Mouse (Mus musculus) megakaryocyte-erythroid progenitor cell, adult 5-6 weeks (primary cell): ENCODE measurements around the gene Gm7030. TPM values are rescaled to one million over a fixed set of nuclear protein-coding genes. Genes with fewer than 3 reads are reported as not detected.
A peak's percentile ranks its signal among the peaks of the same experiment; 100 is the strongest.
"Not testable (repeated sequence)": the region's sequence is repeated elsewhere in the genome, so short reads cannot be mapped to it uniquely, and the experiment has no call there.

ENCODE experiments used
- ATAC-seq: replicated peaks from 2 replicates; pipeline ENCODE4 v1.8.0; 2016; ENCODE audit warnings: mild to moderate bottlenecking, inconsistent platforms; ENCODE audit not compliant: severe bottlenecking, poor library complexity, low FRiP score, low TSS enrichment
- total RNA-seq, 2 experiments: library from RNA; stranded (forward) in 1 of 2; stranded (reverse) in 1 of 2; fragments of 200-1000, 215-1000 nt in 1 of 2; fragments of >200 nt in 1 of 2; fragmentation: Nextera tagmentation in 1 of 2; gene quantifications; 2 replicates each; pipeline ENCODE4 v1.2.3; 2014 to 2017

The Gm7030 gene
- total RNA-seq (2014; fragmentation: Nextera tagmentation): not detected in 2 replicates
- not detected in 2 replicates for total RNA-seq (2017)

- not testable (repeated sequence) for ATAC-seq
These were observed at the start of gene Gm7030 for GRCm38 (mm10) chr17:36128968-36129817. TSS of gene Gm7030 (minus strand) at chr17:36129425.

- ATAC-seq: 0 out of 2 replicates have a peak, but pooled peaks have one; percentile 44
These were observed 49.7 kb upstream of the Gm7030 start for GRCm38 (mm10) chr17:36178938-36179337.

DNA sequence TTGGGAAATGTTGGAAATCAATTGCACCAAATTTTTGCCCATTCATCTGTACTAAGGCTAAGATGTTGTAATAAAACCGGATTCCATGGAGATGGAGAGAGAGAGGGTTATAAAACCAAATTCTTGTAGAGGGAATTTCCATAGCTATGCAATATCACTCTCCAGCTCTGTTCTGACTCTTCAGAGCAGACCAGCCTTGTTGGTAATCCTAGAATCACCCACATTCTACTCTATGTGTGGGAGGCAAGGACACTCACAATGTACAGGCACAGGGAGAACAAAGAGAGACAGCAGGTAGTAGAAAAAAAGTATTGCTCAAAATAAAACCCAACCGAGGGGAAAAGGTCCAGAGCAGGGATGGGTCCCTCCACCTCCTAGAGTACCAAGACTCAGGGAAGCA is 46.9 kb upstream of the Gm7030 start:
- ATAC-seq: not testable (repeated sequence)

DNA sequence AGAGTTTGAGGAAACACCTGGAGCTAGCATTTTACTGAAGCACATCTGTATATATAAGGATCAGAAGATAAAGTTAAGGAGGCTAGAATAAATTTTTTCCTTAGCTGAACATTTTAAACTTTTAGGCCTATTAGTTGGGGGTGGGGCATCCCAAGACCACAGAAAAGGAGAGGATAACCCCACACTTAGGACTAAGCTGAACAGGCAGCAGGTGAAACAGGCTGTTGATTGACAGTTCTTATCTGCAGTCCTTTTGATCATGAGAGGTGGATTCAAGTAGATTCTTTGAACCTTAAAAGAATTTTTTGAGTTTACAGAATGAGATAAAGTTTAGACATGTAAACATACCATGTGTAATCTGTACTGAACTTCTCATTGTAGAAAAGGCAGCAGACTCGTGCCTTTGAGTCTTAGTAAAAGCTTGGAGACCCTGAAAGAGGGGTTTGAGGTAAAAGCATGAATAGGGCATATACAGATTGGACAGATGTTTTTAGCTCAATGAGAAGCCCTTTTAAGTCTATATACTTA is 41.1 kb upstream of the Gm7030 start:
- ATAC-seq: no peak

DNA sequence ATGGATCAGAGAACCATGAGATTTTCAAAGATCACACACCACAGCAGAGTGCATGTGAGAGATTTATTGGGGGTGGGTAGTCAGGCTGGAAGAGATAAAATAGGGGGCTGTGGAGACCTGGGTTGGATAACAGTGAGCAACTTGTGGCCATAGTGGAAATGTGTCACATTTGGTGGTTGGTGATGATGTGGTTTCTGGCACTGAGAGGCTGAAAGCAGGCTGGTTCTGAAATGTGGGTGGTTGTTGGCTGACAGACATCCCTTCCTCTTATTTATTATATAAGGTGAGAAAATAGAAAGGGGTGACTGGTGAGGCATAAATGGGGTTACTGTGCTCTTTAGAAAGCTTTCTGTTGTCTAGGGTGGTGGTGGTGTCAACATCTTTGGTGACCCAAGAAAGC is 40.5 kb upstream of the Gm7030 start:
- ATAC-seq: no peak

GRCm38 (mm10) chr17:36169094-36169493 is 39.9 kb upstream of the Gm7030 start:
- ATAC-seq: not testable (repeated sequence)

- ATAC-seq: no peak
These were observed 38.9 kb upstream of the Gm7030 start, which contains the start of gene Gm8909 for GRCm38 (mm10) chr17:36168039-36168652. TSS of gene Gm8909 (minus strand) at chr17:36168537.

DNA sequence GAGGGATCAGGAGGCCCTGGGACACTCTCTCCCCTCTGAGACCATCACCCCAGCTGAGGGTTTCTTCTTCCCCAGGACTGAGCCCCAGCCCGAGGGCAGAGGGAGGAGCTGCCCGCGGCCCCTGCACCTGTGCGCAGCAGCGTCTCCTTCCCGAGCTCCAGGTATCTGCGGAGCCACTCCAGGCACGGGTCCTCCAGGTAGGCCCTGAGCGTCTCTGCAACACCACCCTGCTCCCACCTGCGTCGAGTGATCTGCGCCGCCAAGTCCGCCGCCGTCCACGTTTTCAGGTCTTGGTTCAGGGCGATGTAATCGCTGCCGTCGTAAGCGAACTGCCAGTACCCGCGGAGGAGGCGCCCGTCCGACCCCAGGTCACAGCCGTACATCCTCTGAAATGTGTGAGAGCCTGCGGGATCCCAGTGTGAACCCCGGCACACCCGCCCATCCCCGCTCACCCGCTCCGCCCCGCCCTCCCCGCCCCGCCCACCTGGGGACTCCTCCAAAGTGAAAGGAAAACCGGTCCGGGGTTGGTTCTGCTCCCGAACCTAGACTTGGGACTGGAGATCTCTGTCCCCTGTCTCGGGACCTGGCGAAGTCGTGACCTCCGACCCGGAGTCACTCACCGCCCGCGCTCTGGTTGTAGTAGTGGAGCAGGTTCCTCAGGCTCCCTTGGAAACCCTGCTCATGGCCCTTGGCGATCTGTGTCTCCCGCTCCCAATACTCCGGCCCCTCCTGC is 38.2 kb upstream of the Gm7030 start:
- ATAC-seq: peak; percentile 62; the same call in 1 of the 2 replicates

- ATAC-seq: not testable (repeated sequence)
These were observed 37.7 kb upstream of the Gm7030 start for GRCm38 (mm10) chr17:36166901-36167300.

DNA sequence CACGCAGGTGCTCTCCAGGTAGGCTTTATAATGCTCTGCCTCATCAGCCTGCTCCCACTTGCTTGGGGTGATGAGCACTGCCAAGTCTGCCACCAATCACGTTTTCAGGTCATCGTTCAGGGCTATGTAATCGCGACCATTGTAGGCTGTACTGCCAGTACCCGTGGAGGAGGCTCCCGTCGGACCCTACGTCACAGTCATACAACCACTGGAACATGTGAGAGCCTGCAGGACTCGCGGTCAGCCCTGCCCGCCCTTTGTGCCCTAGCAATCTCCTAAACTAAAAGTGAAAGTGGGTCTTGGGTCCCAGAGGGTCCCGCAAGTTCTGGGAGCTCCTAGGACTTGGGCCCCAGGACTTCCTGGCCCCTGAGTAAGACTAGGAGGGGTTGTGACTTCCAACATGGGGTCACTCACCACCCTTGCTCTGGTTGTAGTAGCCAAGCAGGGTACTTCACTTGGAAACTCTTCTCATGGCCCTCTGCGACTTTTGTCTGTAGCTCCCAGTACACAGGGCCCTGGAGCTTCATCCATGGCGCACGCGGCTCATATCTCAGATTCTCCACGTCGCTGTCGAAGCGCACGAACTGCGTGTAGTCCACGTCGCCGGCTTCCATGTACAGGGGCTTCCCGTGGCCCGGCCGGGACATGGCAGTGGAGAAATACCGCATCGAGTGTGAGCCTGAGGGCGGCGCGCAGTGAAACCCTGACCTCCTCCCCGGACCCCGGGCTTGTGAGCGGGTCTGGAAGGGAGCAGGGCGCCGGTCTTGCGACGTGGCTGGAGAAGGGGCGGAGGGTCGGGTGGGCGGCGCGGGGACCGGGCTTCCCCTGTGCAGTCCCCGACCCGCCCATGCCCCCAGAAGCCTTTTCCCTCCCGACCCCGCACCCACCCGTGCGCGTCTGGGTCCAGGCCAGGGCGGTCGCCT is 32.2 kb upstream of the Gm7030 start:
- peak; percentile 49; the same call in 1 of the 2 replicates for ATAC-seq

DNA sequence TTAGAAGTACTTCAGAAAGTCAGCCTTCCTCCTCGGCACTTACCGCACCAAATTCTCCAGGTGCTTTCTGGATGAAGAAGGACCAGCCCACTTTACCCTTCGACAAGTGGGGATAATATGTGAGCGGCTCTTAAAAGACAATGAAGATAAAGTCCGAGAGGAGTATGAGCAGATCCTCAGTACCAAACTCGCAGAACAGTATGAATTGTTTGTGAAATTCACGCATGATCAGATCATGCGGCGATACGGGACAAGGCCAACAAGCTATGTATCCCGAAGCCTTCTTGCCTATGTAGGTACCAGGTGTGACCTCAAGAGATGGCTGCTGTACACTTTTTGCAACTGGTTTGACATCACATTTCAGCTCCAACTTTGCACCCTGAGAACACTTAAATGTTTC is 29.0 kb upstream of the Gm7030 start:
- ATAC-seq: not testable (repeated sequence)

GRCm38 (mm10) chr17:36157782-36158181 is 28.6 kb upstream of the Gm7030 start:
- not testable (repeated sequence) for ATAC-seq

DNA sequence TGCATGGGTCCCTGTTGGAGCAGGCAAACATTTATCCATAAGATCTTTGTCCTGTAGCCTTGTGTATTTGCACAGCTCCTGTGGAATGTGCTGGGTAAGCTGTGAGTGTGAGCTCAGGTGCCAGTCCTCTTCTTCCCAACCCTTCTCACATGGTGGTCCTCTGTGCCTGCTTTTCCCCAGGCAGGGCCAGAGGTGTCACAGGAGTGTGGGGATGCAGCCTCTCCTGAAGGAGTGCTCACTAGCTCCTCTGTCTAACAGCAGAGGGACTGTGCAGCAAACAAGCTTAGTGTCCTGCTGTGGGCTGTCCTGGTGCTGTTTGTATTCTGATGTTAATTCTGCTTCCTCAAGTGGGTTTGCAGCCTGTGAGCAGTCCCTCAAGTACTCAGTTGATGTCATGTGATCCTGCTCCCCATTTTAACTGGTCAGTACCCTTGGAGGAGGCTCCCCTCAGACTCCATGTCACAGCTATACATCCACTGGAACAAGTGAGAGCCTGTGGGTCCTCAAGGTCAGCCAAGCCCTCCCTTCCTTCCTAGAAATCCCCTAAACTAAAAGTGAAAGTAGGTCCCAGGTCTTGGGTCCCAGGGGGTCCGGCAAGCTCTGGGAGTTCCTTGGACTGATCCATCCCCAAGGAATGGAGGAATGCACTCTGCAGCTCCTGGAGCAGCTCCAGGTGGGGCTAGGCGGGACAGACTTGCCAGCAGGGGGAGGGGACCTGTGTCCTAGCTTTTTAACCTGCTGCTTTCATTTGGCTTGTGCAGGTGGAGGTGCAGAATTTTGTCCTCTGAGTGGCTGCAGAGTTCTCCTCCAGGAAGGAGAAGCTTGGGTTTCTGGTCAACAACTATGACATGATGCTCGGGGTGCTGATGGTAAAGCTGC is 25.3 kb upstream of the Gm7030 start:
- ATAC-seq: no peak

GRCm38 (mm10) chr17:36151200-36151599 is 22.0 kb upstream of the Gm7030 start:
- not testable (repeated sequence) for ATAC-seq

- ATAC-seq: not testable (repeated sequence)
These were observed 19.2 kb upstream of the Gm7030 start for GRCm38 (mm10) chr17:36148468-36148867.

DNA sequence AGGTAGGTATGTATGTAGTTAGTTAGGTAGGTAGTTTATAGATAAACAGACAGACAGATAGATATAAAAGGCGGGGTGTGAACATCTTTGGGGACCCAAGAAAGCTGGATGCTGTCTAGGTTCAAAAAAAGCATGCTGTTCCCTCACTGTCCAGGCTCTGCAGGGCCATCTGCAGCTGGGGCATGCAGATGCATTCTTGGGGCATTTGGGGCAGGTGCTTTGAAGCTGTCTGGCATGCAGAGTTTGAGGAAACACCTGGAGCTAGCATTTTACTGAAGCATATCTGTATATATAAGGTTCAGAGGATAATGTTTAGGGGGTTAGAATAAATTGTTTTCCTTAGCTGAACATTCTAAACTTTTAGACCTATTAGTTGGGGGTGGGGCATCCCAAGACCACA is 17.7 kb upstream of the Gm7030 start:
- ATAC-seq: not testable (repeated sequence)

DNA sequence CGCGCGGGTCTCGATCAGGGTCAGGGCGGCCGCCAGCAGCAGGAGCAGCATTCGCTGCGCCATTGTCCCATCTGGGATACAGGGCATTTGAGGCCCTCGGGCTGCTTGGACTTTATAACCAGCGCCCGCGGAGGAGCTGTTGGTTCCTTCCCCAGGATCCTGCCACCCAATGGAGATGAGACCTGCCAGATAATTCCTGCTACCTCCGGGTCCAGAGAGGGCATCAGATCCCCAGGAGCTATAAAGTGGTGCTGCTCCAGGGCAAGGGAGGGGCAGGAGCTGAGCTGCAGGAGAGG is 16.6 kb upstream of the Gm7030 start:
- 0 out of 2 replicates have a peak, but pooled peaks have one; percentile 25 for ATAC-seq
